ENCODE assay signal across 17 mouse cellular contexts in the genomic region with DNA sequence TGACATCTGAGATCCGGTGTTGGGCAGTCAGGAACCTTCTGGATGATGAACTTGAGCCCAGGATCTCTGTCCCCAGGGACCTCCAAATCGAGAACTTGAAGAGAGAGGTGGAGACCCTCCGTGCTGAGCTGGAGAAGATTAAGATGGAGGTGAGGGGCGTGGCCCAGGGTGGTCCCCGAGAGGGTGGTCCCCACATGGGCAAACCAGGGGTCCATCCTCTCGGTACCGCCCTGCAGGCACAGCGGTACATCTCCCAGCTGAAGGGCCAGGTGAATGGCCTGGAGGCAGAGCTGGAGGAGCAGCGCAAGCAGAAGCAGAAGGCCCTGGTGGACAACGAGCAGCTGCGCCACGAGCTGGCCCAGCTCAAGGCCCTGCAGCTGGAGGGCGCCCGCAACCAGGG. TPM values are rescaled to one million over a fixed set of nuclear protein-coding genes. Genes with fewer than 3 reads are reported as not detected.
A peak's percentile ranks its signal among the peaks of the same experiment; 100 is the strongest.
DNase-seq lines count a peak whose midpoint lies in the region; ATAC-seq and TF ChIP-seq lines count a peak whose summit lies in the region.
"Had no signal": no experiment of that assay in that cellular context is flagged by ENCODE, and none has a peak within 500 bp of the region (broad histone marks: within the 10 kb centered on the region; RNA-seq: fewer than 3 reads in every experiment).

No protein-coding gene starts in this region.

- ATAC-seq in forebrain, postnatal 0 days: no peak
- ATAC-seq in heart, embryonic 11.5 days (replicated peaks; ENCODE audit: insufficient number of reproducible peaks, low FRiP score, low TSS enrichment): no peak
- ATAC-seq in forebrain, embryonic 14.5 days: no peak
- ATAC-seq: inflammation-experienced regulatory T-cells, adult 6 months; liver, embryonic 12.5 days; midbrain, embryonic 15.5 days had no signal

- no peak for TF ChIP-seq CTCF in forebrain, postnatal 0 days (IDR thresholded peaks at IDR 0.05; ENCODE audit: low read depth)
- no peak for TF ChIP-seq CTCF in left cerebral cortex, adult 2 months (IDR thresholded peaks at IDR 0.05)

- no peak overlapping the region for H3K4me3 ChIP-seq in forebrain, embryonic 10.5 days
- H3K4me3 ChIP-seq in forebrain, postnatal 0 days (ENCODE audit: low read depth, low read length): no peak overlapping the region
- no peak overlapping the region for H3K4me3 ChIP-seq in heart, embryonic 11.5 days (ENCODE audit: low read depth, low read length)
- H3K4me3 ChIP-seq in left cerebral cortex, adult 2 months: no peak overlapping the region
- no peak overlapping the region for H3K4me3 ChIP-seq in forebrain, embryonic 14.5 days (ENCODE audit: low read depth, low read length)
- H3K4me3 ChIP-seq: heart, embryonic 12.5 days; liver, embryonic 12.5 days; midbrain, embryonic 15.5 days; myocyte; neural tube, embryonic 13.5 days had no signal

- no peaks in the 10 kb centered on the region for H3K27me3 ChIP-seq in forebrain, embryonic 10.5 days (ENCODE audit: poor library complexity, severe bottlenecking)
- H3K27me3 ChIP-seq in forebrain, postnatal 0 days (ENCODE audit: insufficient read depth, low read length): no peaks in the 10 kb centered on the region
- H3K27me3 ChIP-seq in heart, embryonic 11.5 days (ENCODE audit: control insufficient read depth, insufficient read depth, low read length): no peaks in the 10 kb centered on the region
- H3K27me3 ChIP-seq in forebrain, embryonic 14.5 days (replicated peaks; ENCODE audit: control insufficient read depth, insufficient read depth, low read length): no peaks in the 10 kb centered on the region
- H3K27me3 ChIP-seq: heart, embryonic 12.5 days; liver, embryonic 12.5 days; midbrain, embryonic 15.5 days had no signal

- H3K36me3 ChIP-seq in forebrain, embryonic 10.5 days (replicated peaks): peaks cover 21% of the 10 kb centered on the region; the same call in 1 of the 2 replicates
- H3K36me3 ChIP-seq in forebrain, postnatal 0 days (ENCODE audit: insufficient read depth): peaks cover 25% of the 10 kb centered on the region
- H3K36me3 ChIP-seq in heart, embryonic 11.5 days (ENCODE audit: control insufficient read depth, insufficient read depth, low read length): no peaks in the 10 kb centered on the region
- 0 out of 2 replicates have a peak, but pooled peaks cover 27% of the 10 kb centered on the region for H3K36me3 ChIP-seq in forebrain, embryonic 14.5 days (ENCODE audit: control insufficient read depth, insufficient read depth, low read length)
- H3K36me3 ChIP-seq: heart, embryonic 12.5 days; midbrain, embryonic 15.5 days had no signal

- no peak overlapping the region for H3K9ac ChIP-seq in forebrain, postnatal 0 days
- H3K9ac ChIP-seq in heart, embryonic 11.5 days (ENCODE audit: low read depth, low read length): no peak overlapping the region
- H3K9ac ChIP-seq in forebrain, embryonic 14.5 days (ENCODE audit: low read length): no peak overlapping the region
- H3K9ac ChIP-seq: heart, embryonic 12.5 days; liver, embryonic 12.5 days; midbrain, embryonic 15.5 days; neural tube, embryonic 13.5 days had no signal

- H3K9me3 ChIP-seq in forebrain, embryonic 10.5 days: no peaks in the 10 kb centered on the region
- H3K9me3 ChIP-seq in forebrain, postnatal 0 days (ENCODE audit: low read length): no peaks in the 10 kb centered on the region
- H3K9me3 ChIP-seq in heart, embryonic 11.5 days (replicated peaks; ENCODE audit: control insufficient read depth, low read length): no peaks in the 10 kb centered on the region
- no peaks in the 10 kb centered on the region for H3K9me3 ChIP-seq in forebrain, embryonic 14.5 days (replicated peaks; ENCODE audit: control insufficient read depth, low read length)
- H3K9me3 ChIP-seq: heart, embryonic 12.5 days; liver, embryonic 12.5 days; midbrain, embryonic 15.5 days; neural tube, embryonic 13.5 days had no signal

- no peak for DNase-seq in forebrain, embryonic 10.5 days (ENCODE audit: extremely low spot score, low spot score)
- no peak for DNase-seq in forebrain, postnatal 0 days
- DNase-seq in heart, postnatal 4 days: peak; percentile 3
- no peak for DNase-seq in left cerebral cortex, adult 2 months (ENCODE audit: extremely low spot score in 1 of 2, low spot score in 2 of 2)
- no peak for DNase-seq in left cerebral cortex, postnatal 10 days (ENCODE audit: extremely low spot score in 1 of 2, low spot score in 2 of 2)
- DNase-seq in forebrain, embryonic 14.5 days (ENCODE audit: low spot score): no peak
- DNase-seq in right cerebral cortex, postnatal 4 days: no peak
- DNase-seq: kidney, adult 18-20 months; lung, adult 18-20 months; right cerebral cortex, postnatal 25 days had no signal

- intact Hi-C loops in left cerebral cortex, adult 2 months (cut with DNase I): loop anchor here (5.0 kb wide), 1 partner anchor 169 kb away; no protein-coding TSS in a partner anchor
- intact Hi-C loops in left cerebral cortex, postnatal 10 days (cut with DNase I): no loop called here

- H3K4me1 ChIP-seq in forebrain, embryonic 10.5 days: peaks cover 14% of the 10 kb centered on the region
- H3K4me1 ChIP-seq in forebrain, postnatal 0 days (ENCODE audit: insufficient read depth): no peaks in the 10 kb centered on the region
- H3K4me1 ChIP-seq in heart, embryonic 11.5 days (ENCODE audit: control insufficient read depth, insufficient read depth, low read length): peaks cover 8% of the 10 kb centered on the region
- H3K4me1 ChIP-seq in forebrain, embryonic 14.5 days (ENCODE audit: control insufficient read depth, insufficient read depth, low read length): peaks cover 4% of the 10 kb centered on the region; the same call in 1 of the 2 replicates

- H3K4me2 ChIP-seq in forebrain, postnatal 0 days (ENCODE audit: low read depth): no peak overlapping the region
- H3K4me2 ChIP-seq in heart, embryonic 11.5 days: no peak overlapping the region
- no peak overlapping the region for H3K4me2 ChIP-seq in forebrain, embryonic 14.5 days (ENCODE audit: low read length)
- H3K4me2 ChIP-seq: heart, embryonic 12.5 days; liver, embryonic 12.5 days; midbrain, embryonic 15.5 days; neural tube, embryonic 13.5 days had no signal

- H3K27ac ChIP-seq in forebrain, embryonic 10.5 days: peak overlapping the region; percentile 40; the same call in 1 of the 2 replicates
- H3K27ac ChIP-seq in forebrain, postnatal 0 days (ENCODE audit: low read depth, low read length): no peak overlapping the region
- H3K27ac ChIP-seq in heart, embryonic 11.5 days (ENCODE audit: low read depth, low read length): no peak overlapping the region
- H3K27ac ChIP-seq in left cerebral cortex, adult 2 months: peak overlapping the region; percentile 12
- peak overlapping the region; percentile 5; the same call in 1 of the 2 replicates for H3K27ac ChIP-seq in forebrain, embryonic 14.5 days (ENCODE audit: low read depth, low read length)
- H3K27ac ChIP-seq: liver, embryonic 12.5 days had no signal

- 91% methylated on average over 14 of the region's 14 CpGs for WGBS in forebrain, embryonic 10.5 days
- WGBS in forebrain, postnatal 0 days: 94% methylated on average over 14 of the region's 14 CpGs
- 87% methylated on average over 14 of the region's 14 CpGs for WGBS in heart, embryonic 11.5 days (ENCODE audit: insufficient replicate concordance)
- 91% methylated on average over 14 of the region's 14 CpGs for WGBS in forebrain, embryonic 14.5 days

RNA-seq across cellular contexts. Expression of a gene that starts 23.3 kb away (rescaled TPM):
- polyA plus RNA-seq in forebrain, embryonic 10.5 days (2016; fragmentation: Nextera tagmentation; extraction: Ambion mirVana): 7.7 and 11.1 TPM in 2 replicates
- 52.2 and 55.0 TPM in 2 replicates for total RNA-seq in forebrain, postnatal 0 days (2014; rRNA removed)
- 22.2 and 29.8 TPM in 2 replicates for polyA plus RNA-seq in forebrain, postnatal 0 days (2015; fragmentation: Nextera tagmentation; extraction: Ambion mirVana)
- 10 to 100 TPM; 29.6 to 42.2 TPM for total RNA-seq in heart, postnatal 4 days (2021)
- 2.7 and 2.9 TPM in 2 replicates for polyA plus RNA-seq in heart, embryonic 11.5 days (2014; fragmentation: Nextera tagmentation; extraction: Ambion mirVana)
- total RNA-seq in left cerebral cortex, adult 2 months (2021): 10 to 100 TPM; 68.3 to 74.2 TPM
- total RNA-seq in left cerebral cortex, postnatal 10 days (2021): 10 to 100 TPM; 82.4 to 93.4 TPM
- polyA plus RNA-seq in forebrain, embryonic 14.5 days (2014; fragmentation: Nextera tagmentation; extraction: Ambion mirVana): 12.4 and 27.1 TPM in 2 replicates

RNA-seq across cellular contexts. Expression of a gene that starts 35.4 kb away (rescaled TPM):
- 50.8 and 51.2 TPM in 2 replicates for polyA plus RNA-seq in forebrain, embryonic 10.5 days (2016; fragmentation: Nextera tagmentation; extraction: Ambion mirVana)
- total RNA-seq in forebrain, postnatal 0 days (2014; rRNA removed): 62.0 and 62.2 TPM in 2 replicates
- polyA plus RNA-seq in forebrain, postnatal 0 days (2015; fragmentation: Nextera tagmentation; extraction: Ambion mirVana): 76.5 and 90.8 TPM in 2 replicates
- total RNA-seq in heart, postnatal 4 days (2021): 10 to 100 TPM; 42.3 to 49.1 TPM
- 43.3 and 48.2 TPM in 2 replicates for polyA plus RNA-seq in heart, embryonic 11.5 days (2014; fragmentation: Nextera tagmentation; extraction: Ambion mirVana)
- 10 to 100 TPM; 46.1 to 47.3 TPM for total RNA-seq in left cerebral cortex, adult 2 months (2021)
- total RNA-seq in left cerebral cortex, postnatal 10 days (2021): 10 to 100 TPM; 42.5 to 42.6 TPM
- 70.5 and 86.6 TPM in 2 replicates for polyA plus RNA-seq in forebrain, embryonic 14.5 days (2014; fragmentation: Nextera tagmentation; extraction: Ambion mirVana)

Comparison
In these comparisons a context has a peak if more than half of its experiments do, and no peak if none do; other contexts are left out.
1. H3K27ac ChIP-seq: peak in forebrain, embryonic 10.5 days (single experiment), left cerebral cortex, adult 2 months (single experiment) and forebrain, embryonic 14.5 days (single experiment); none in forebrain, postnatal 0 days (single experiment) and heart, embryonic 11.5 days (single experiment).